Mouse (Mus musculus) forebrain, embryonic 12.5 days (tissue): ENCODE measurements around the gene Eef1g. TPM values are rescaled to one million over a fixed set of nuclear protein-coding genes. Genes with fewer than 3 reads are reported as not detected.
"Not testable (repeated sequence)": the region's sequence is repeated elsewhere in the genome, so short reads cannot be mapped to it uniquely, and the experiment has no call there.

Experiments
- ATAC-seq: fragments of 200-750 bp; cut with Nextera tagmentation; 2 replicates; pipeline ENCODE4 v1.8.0; 2017; ENCODE audit warnings: moderate TSS enrichment; ENCODE audit not compliant: low FRiP score
- H3K27ac ChIP-seq: fragments of 300-500 bp; sonication (generic); 2 replicates; pipeline ENCODE4 v1.5.1; 2016; ENCODE audit warnings: mild to moderate bottlenecking
- H3K27me3 ChIP-seq: fragments of 300-500 bp; sonication (generic); 2 replicates; pipeline ENCODE4 v1.6.1; 2016; ENCODE audit warnings: mild to moderate bottlenecking
- H3K36me3 ChIP-seq: fragments of 300-500 bp; sonication (generic); replicated peaks from 2 replicates; pipeline ENCODE4 v1.6.1; 2016; ENCODE audit warnings: mild to moderate bottlenecking
- H3K4me1 ChIP-seq: fragments of 300-500 bp; sonication (generic); 2 replicates; pipeline ENCODE4 v1.6.1; 2016
- H3K4me2 ChIP-seq: fragments of 300-500 bp; sonication (generic); 2 replicates; pipeline ENCODE4 v1.6.1; 2016; ENCODE audit warnings: mild to moderate bottlenecking, moderate library complexity
- H3K4me3 ChIP-seq: fragments of 300-500 bp; sonication (generic); replicated peaks from 2 replicates; pipeline ENCODE4 v1.5.1; 2016; ENCODE audit warnings: mild to moderate bottlenecking
- H3K9ac ChIP-seq: fragments of 300-500 bp; sonication (generic); 2 replicates; pipeline ENCODE4 v1.6.1; 2016; ENCODE audit warnings: mild to moderate bottlenecking
- H3K9me3 ChIP-seq: fragments of 300-500 bp; sonication (generic); 2 replicates; pipeline ENCODE4 v1.6.1; 2016
- WGBS: fragments of 180-500 bp; shearing (Covaris S2); methylation state at CpG from one replicate; pipeline ENCODE4 v1.1.7; 2016; 5-methylcytosine and 5-hydroxymethylcytosine counted together
- polyA plus RNA-seq: library from polyadenylated mRNA; unstranded; fragments of >200 nt; fragmentation: Nextera tagmentation; extraction: Ambion mirVana; gene quantifications from 2 replicates; pipeline ENCODE4 v1.2.1, GENCODE M21; 2016

Gene Eef1g
- polyA plus RNA-seq, 1 experiment from 2014 or later, result 373 TPM

DNA sequence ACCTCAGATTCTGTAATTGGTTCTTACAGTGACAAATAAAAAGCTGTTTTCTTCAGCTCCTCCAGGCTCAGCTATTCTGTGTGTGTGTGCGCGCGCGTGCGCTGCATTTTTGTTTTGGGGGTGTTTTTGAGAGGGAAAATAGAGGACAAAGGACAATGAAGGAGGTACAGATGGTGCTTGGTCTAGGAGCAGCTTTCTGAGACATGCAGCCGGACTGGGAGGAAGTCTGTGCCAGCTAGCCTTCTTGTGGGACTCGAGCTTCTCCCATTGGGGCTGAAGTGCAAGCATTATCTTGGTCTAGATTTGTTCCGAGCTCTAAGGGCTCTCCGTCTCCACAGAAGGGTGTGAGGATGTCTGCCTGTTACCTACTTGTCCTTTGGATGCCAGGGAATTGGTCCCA is 14.6 kb upstream of the Eef1g start:
- ATAC-seq, result 0 out of 2 replicates have a peak, but pooled peaks have one; percentile 5
- H3K27me3 ChIP-seq, result no peaks in the 10 kb centered on the region
- WGBS, result 73% methylated on average over 9 of the region's 9 CpGs
- no peaks in the 10 kb centered on the region for H3K9me3 ChIP-seq
- H3K4me3 ChIP-seq, result no peak overlapping the region; the same call in 1 of the 2 replicates
- peak overlapping the region; percentile 56; the same call in 1 of the 2 replicates for H3K9ac ChIP-seq
- peak overlapping the region; percentile 89; the same call in 1 of the 2 replicates for H3K4me2 ChIP-seq
- peaks cover 71% of the 10 kb centered on the region for H3K36me3 ChIP-seq
- H3K27ac ChIP-seq, result peak overlapping the region; percentile 95
- peaks cover 34% of the 10 kb centered on the region for H3K4me1 ChIP-seq

DNA sequence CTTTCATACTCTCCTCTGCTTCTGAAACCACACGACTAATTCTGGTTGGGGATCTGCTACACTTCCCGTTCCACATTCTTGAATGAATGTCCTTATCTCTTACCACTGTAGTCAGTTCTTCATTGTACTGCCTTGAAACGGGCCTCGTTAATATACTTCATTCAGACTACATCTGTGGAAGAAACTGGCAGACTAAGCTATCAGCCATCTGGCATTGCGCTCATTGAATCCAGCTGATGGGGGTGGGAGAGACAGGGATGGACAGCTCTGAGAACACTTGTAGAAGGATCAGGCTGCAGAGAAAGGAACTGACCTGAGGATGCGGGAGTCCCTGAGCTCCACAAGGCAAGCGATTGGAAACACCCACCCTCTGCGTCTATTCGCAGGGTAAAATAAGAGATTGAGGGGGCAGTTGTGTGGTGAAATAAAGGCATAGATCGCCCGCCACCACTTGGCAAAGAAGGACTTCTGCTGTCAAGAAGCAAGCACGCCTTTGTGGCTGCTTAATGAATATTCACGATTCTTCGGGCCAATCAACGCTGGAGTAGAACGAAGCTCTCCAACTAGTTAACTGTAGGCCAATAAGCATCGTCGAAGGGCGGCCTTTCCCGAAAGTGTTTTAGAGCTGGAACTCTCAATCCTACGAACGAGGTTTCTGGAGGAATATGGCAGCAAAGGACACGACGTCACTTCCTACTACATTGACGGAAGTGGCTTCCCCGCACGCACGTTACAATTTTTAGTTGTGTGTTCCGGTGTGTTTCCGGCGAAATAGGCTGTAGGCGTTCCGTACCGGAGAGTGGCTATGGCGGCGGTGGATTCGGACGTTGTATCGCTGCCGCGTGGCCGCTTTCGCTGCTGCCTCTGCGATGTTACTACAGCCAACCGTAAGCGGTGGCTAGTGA is 13.5 kb upstream of the Eef1g start, which contains the start of gene Tut1:
Tut1 (plus strand) TSS at position 713 of the 905 bp plus-strand sequence.
- H3K9ac ChIP-seq, result peak within 1 kb of the TSS; percentile 63
- WGBS, result 1% methylated on average over 46 of the region's 46 CpGs
- no peaks in the 10 kb centered on the region for H3K9me3 ChIP-seq
- H3K27me3 ChIP-seq, result no peaks in the 10 kb centered on the region
- peak within 1 kb of the TSS; percentile 95 for H3K27ac ChIP-seq
- peak; percentile 94 for ATAC-seq
- peak within 1 kb of the TSS; percentile 67 for H3K4me3 ChIP-seq
- peaks cover 67% of the 10 kb centered on the region for H3K36me3 ChIP-seq
- H3K4me1 ChIP-seq, result peaks cover 34% of the 10 kb centered on the region
- peak within 1 kb of the TSS; percentile 89 for H3K4me2 ChIP-seq

DNA sequence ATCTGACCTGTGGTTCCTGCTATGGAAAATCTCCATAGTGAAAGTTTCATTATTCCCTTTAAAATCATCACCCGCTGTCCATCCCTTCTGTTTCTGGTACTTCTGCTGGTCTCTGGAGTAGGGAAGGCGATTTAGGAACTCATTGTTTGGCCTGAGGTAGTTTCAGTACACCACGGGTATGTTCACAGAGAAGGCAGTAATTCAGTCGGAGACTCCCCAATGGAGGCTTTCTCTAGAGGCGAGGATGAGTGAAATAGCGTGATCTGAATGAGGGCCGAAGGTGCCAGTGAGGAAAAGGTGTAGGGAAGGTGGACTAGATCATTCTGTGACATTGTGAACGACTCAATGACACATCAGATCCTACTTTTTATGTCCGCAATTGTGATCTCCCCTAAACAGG is 12.7 kb upstream of the Eef1g start:
- H3K4me2 ChIP-seq, result peak overlapping the region; percentile 89
- peak overlapping the region; percentile 95 for H3K27ac ChIP-seq
- no peaks in the 10 kb centered on the region for H3K27me3 ChIP-seq
- ATAC-seq, result no peak
- H3K4me3 ChIP-seq, result peak overlapping the region; percentile 67
- WGBS, result 2% methylated on average over 9 of the region's 9 CpGs
- H3K4me1 ChIP-seq, result peaks cover 34% of the 10 kb centered on the region
- H3K36me3 ChIP-seq, result peaks cover 65% of the 10 kb centered on the region
- peak overlapping the region; percentile 63 for H3K9ac ChIP-seq
- H3K9me3 ChIP-seq, result no peaks in the 10 kb centered on the region

DNA sequence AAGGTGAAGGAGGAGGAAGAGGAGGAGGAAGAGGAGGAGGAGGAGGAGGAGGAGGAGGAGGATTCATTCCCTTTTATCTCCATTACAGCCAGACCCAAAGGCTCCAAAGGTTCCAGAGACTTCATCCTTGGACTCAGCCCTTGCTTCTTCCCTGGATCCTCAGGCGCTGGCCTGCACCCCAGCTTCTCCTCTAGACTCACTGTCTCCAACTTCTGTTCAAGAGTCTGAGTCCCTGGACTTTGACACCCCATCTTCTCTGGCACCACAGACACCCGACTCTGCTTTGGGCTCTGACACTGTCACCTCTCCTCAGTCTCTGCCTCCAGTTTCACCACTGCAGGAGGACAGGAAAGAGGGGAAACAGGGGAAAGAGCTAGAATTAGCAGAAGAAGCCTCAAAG is 4.6 kb upstream of the Eef1g start:
- no peaks in the 10 kb centered on the region for H3K27me3 ChIP-seq
- no peaks in the 10 kb centered on the region for H3K9me3 ChIP-seq
- peaks cover 14% of the 10 kb centered on the region for H3K4me1 ChIP-seq
- H3K4me2 ChIP-seq, result no peak overlapping the region
- H3K36me3 ChIP-seq, result peaks cover 82% of the 10 kb centered on the region
- no peak for ATAC-seq
- H3K9ac ChIP-seq, result no peak overlapping the region
- no peak overlapping the region for H3K4me3 ChIP-seq
- WGBS, result 94% methylated on average over 2 of the region's 2 CpGs
- no peak overlapping the region for H3K27ac ChIP-seq

DNA sequence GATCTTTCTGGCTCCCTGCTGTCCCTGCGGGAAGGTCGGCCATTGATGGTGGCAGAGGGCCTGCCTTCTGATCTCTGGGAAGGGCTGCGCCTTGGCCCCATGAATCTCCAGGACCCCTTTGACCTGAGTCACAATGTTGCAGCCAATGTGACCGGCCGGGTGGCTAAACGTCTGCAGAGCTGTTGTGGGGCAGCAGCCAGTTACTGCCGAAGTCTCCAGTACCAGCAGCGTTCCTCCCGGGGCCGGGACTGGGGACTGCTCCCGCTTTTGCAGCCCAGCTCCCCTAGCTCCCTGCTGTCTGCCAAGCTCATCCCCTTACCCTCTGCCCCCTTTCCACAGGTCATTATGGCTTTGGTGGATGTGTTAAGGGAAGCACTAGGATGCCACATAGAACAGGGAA is 1.8 kb upstream of the Eef1g start:
- Histone ChIP-seq H3K9ac (no peak overlapping the region), H3K27ac (no peak overlapping the region), H3K4me3 (no peak overlapping the region), H3K36me3 (peaks cover 75% of the 10 kb centered on the region), H3K4me2 (no peak overlapping the region), H3K9me3 (no peaks in the 10 kb centered on the region), H3K4me1 (peaks cover 23% of the 10 kb centered on the region), H3K27me3 (no peaks in the 10 kb centered on the region)
- no peak for ATAC-seq
- 89% methylated on average over 11 of the region's 11 CpGs for WGBS

DNA sequence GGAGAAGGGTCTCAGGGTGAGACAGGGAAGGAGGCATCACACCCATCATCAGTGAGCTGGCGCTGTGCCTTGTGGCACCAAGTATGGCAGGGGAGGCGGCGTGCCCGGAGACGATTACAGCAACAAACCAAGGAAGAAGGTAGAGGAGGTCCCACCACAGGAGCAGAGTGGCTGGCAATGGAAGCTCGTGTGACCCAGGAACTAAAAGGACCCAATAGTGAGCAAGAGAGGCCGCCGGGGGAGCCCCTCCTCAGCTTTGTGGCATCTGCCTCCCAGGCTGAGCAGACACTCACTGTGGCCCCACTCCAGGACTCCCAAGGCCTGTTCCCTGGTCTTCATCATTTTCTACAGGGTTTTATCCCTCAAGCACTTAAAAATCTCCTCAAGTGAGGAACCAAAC is 1.1 kb upstream of the Eef1g start:
- no peak for ATAC-seq
- Histone ChIP-seq H3K27ac (peak overlapping the region; percentile 38; the same call in 1 of the 2 replicates), H3K27me3 (no peaks in the 10 kb centered on the region), H3K4me3 (peak overlapping the region; percentile 79), H3K9me3 (no peaks in the 10 kb centered on the region), H3K36me3 (peaks cover 75% of the 10 kb centered on the region), H3K4me2 (peak overlapping the region; percentile 81), H3K9ac (peak overlapping the region; percentile 63; the same call in 1 of the 2 replicates), H3K4me1 (peaks cover 23% of the 10 kb centered on the region)
- WGBS, result 79% methylated on average over 8 of the region's 8 CpGs

DNA sequence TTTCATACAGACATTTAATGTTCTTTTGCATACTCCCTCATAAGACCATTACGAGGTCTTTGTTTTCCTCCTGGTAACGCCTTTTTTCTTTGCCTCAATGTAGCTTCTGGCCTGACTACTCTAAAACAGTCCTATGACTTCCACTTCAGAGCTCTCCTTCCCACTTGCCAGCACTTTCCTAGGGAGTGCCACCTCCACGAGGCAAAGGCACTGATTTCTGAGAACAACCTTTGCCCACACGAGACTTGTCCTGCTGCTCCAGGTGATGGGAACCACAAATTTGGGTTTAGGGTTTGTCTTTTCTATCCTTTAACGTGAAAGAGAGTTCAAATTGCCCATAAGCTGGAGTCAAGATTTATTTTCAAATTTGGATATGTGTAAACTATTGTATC is 647 bp upstream of the Eef1g start:
- ATAC-seq, result no peak
- peak overlapping the region; percentile 81 for H3K4me2 ChIP-seq
- no peaks in the 10 kb centered on the region for H3K27me3 ChIP-seq
- no peaks in the 10 kb centered on the region for H3K9me3 ChIP-seq
- peaks cover 23% of the 10 kb centered on the region for H3K4me1 ChIP-seq
- H3K27ac ChIP-seq, result peak overlapping the region; percentile 83
- peak overlapping the region; percentile 79 for H3K4me3 ChIP-seq
- peak overlapping the region; percentile 63 for H3K9ac ChIP-seq
- peaks cover 75% of the 10 kb centered on the region for H3K36me3 ChIP-seq
- whole genome bisulfite sequencing, result 48% methylated on average over 5 of the region's 5 CpGs

DNA sequence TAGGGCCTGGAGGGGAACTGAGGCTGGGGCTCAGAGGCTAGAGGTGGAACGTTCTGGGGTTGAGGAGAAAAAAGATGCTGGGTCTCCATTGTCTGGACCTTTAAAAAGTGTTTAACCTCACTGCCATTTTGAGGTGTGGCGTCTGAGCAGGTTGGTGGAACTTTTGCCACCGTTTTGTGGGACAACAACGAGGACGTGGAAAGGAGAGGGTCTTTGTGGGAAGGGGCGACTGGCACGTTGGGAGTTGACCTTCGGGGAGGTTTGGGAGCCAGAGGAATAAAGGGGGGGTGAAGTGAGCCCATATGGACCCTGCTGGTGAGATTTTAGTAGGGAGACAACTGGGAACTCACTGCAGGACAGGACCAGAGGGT is 517 bp downstream of the Eef1g start:
- H3K36me3 ChIP-seq, result peaks cover 75% of the 10 kb centered on the region
- 0 out of 2 replicates have a peak, but pooled peaks have one; percentile 7 for ATAC-seq
- H3K4me2 ChIP-seq, result peak overlapping the region; percentile 81
- H3K9ac ChIP-seq, result peak overlapping the region; percentile 91
- H3K4me3 ChIP-seq, result peak overlapping the region; percentile 79
- H3K27me3 ChIP-seq, result no peaks in the 10 kb centered on the region
- 2% methylated on average over 8 of the region's 8 CpGs for WGBS
- no peaks in the 10 kb centered on the region for H3K9me3 ChIP-seq
- H3K27ac ChIP-seq, result peak overlapping the region; percentile 88
- peaks cover 23% of the 10 kb centered on the region for H3K4me1 ChIP-seq

DNA sequence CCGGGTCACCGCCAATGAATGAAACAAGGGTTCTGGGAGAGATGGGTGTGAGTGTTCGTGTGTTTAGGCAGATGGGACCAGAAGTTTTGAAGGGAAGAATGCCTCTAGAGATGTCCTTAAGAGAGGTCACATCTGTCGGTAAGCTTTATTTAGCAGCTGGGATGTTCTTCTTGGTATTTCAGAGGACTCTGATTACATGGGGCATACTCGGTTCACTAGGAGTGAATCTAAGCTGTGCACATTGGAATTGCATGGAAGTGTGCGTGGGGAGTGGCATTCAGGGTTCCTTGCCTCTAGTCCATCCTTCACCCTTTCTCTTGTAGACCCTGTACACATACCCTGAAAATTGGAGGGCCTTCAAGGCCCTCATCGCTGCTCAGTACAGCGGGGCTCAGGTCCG is 1.1 kb downstream of the Eef1g start:
- peaks cover 75% of the 10 kb centered on the region for H3K36me3 ChIP-seq
- WGBS, result 2% methylated on average over 9 of the region's 9 CpGs
- no peak for ATAC-seq

DNA sequence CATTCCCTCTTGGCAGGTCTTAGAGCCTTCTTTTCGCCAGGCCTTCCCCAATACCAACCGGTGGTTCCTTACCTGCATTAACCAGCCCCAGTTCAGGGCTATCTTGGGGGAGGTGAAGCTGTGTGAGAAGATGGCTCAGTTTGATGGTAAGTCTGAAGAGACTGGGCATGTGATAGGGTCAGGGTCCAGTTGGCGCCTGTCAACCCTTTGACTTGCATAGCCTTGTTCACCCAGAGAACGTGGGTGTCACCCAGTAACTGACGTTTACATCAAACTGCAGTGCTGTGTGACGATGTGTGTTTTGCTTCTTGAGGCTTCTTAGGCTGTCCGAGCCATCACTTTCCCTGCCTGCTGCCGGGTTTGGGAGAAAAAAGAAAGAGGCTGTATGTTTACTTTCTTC is 5.7 kb downstream of the Eef1g start:
- WGBS, result 89% methylated on average over 8 of the region's 8 CpGs
- H3K4me2 ChIP-seq, H3K9ac ChIP-seq, H3K27me3 ChIP-seq, H3K4me1 ChIP-seq, H3K9me3 ChIP-seq, ATAC-seq, H3K27ac ChIP-seq, H3K4me3 ChIP-seq: not testable (repeated sequence)
- H3K36me3 ChIP-seq, result peaks cover 88% of the 10 kb centered on the region

More for the DNA sequence above, 1.1 kb downstream of the Eef1g start:
- Histone ChIP-seq H3K4me2 (peak overlapping the region; percentile 81), H3K9me3 (no peaks in the 10 kb centered on the region), H3K9ac (peak overlapping the region; percentile 91), H3K27ac (peak overlapping the region; percentile 88), H3K27me3 (no peaks in the 10 kb centered on the region), H3K4me3 (peak overlapping the region; percentile 79), H3K4me1 (peaks cover 23% of the 10 kb centered on the region)

DNA sequence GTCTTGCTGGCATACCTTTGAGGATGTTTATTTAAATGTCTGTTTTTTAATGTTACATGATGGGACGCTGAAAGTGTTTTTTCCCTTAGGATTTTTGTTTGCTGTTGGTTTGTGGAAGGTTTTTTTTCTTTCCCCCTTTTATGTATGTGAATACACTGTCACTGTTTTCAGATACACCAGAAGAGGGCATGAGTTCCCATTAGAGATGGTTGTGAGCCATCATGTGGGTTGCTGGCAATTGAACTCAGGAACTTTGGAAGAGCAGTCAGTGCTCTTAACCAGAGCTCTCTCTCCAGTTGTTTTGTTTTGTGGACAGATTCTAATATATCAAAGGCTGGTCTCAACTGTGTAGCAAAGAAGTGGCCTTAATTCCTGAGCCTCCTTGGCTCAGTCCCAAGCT is 7.8 kb downstream of the Eef1g start:
- H3K4me2 ChIP-seq, result no peak overlapping the region
- no peaks in the 10 kb centered on the region for H3K27me3 ChIP-seq
- no peaks in the 10 kb centered on the region for H3K9me3 ChIP-seq
- H3K36me3 ChIP-seq, result peaks cover 98% of the 10 kb centered on the region
- ATAC-seq, result no peak
- no peak overlapping the region for H3K4me3 ChIP-seq
- no peak overlapping the region for H3K27ac ChIP-seq
- 87% methylated on average over 1 of the region's 1 CpGs for WGBS
- H3K4me1 ChIP-seq, result no peaks in the 10 kb centered on the region; the same call in 1 of the 2 replicates
- no peak overlapping the region for H3K9ac ChIP-seq

DNA sequence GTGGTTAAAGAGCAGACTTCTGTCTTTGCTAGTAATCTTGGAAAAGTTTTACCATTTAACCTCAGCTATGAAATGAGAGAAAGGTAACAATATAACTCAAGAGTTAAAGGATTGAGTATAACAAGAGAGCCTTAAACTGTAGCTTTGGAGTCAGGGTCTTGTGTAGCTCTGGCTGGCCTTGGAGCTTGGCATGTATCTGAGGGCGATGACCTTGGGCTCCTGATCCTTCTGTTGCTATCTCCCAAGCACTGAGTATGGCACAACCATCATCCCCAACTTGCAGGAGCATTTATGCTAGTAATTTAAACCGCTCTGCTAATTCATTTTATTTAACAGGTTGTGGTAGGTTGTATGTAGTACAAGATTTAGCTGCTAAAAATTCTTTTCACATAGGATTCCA is 8.7 kb downstream of the Eef1g start:
- no peak overlapping the region for H3K27ac ChIP-seq
- H3K4me1 ChIP-seq, result no peaks in the 10 kb centered on the region; the same call in 1 of the 2 replicates
- no peaks in the 10 kb centered on the region for H3K27me3 ChIP-seq
- WGBS, result 93% methylated on average over 2 of the region's 2 CpGs
- H3K4me2 ChIP-seq, result no peak overlapping the region
- no peaks in the 10 kb centered on the region for H3K9me3 ChIP-seq
- H3K9ac ChIP-seq, result no peak overlapping the region
- H3K4me3 ChIP-seq, result no peak overlapping the region
- no peak for ATAC-seq
- peaks cover 97% of the 10 kb centered on the region for H3K36me3 ChIP-seq
